Mouse (Mus musculus) ES-Bruce4 (cell line): ENCODE data around the gene Tas2r116.

Experiments used
- CTCF ChIP-seq: IDR thresholded peaks from one replicate; pipeline ENCODE4 v1.8.1; 2011; ENCODE audit warnings: low read depth, low read length
- EP300 ChIP-seq: IDR thresholded peaks from 2 replicates; pipeline ENCODE4 v1.6.1; 2011; ENCODE audit warnings: low read depth, low read length; ENCODE audit not compliant: insufficient read depth
- POLR2A ChIP-seq: IDR thresholded peaks from one replicate; pipeline ENCODE4 v1.8.1; 2011; ENCODE audit warnings: low read length; ENCODE audit not compliant: insufficient read depth

DNA sequence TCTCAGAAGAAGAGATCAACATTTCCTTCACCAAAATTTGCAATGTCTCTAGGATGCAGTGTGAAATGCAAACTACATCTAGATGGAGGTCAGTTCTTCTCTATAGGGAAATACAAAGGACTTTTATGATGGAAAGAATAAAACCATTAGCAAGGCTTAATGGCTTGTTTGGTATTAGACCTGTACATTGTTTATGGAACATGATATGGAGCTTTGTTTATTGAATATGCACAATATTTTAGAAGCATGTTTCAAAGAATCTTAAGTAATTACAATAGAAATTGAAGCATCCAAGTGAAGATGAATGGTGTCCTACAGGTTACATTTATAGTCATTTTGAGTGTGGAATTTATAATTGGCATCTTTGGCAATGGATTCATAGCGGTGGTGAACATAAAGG is at the start of gene Tas2r116:
- no peak for TF ChIP-seq CTCF
- TF ChIP-seq EP300 = no peak
- TF ChIP-seq POLR2A = no peak
